ENCODE assay signal across 8 mouse cellular contexts in the genomic region with DNA sequence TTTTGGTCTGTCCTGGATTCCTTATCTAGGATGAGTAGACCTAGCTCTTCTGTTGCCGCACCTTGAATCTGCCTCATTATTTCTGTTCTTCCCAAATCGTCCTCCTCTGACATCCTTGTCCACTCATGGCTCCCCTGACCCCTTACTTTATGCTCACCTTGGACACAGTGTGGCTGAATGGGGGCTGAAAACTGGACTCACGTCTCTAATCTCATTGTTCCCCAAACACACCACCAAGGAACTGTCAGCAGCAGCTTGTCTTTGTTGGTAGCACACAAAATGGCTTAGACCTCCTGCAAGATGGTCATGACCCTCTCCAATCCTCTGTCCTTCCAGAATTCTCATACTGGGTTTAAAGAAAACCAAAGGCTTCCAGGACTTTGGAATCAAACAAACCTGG. TPM values are rescaled to one million over a fixed set of nuclear protein-coding genes. Genes with fewer than 3 reads are reported as not detected.
DNase-seq lines count a peak whose midpoint lies in the region; ATAC-seq and TF ChIP-seq lines count a peak whose summit lies in the region.
"Had no signal": no experiment of that assay in that cellular context is flagged by ENCODE, and none has a peak within 500 bp of the region (broad histone marks: within the 10 kb centered on the region; RNA-seq: fewer than 3 reads in every experiment).

No protein-coding gene starts in this region.

- no peak overlapping the region for H3K9ac ChIP-seq in forebrain, embryonic 16.5 days (replicated peaks; ENCODE audit: low read depth, low read length)
- no peak overlapping the region for H3K9ac ChIP-seq in limb, embryonic 14.5 days (ENCODE audit: low read depth, low read length, severe bottlenecking)

- TF ChIP-seq POLR2A in limb, embryonic 14.5 days (IDR thresholded peaks at IDR 0.05; ENCODE audit: borderline replicate concordance, extremely low read depth, insufficient read depth, insufficient read length), result no peak
- TF ChIP-seq POLR2A in small intestine, adult 2 months (IDR thresholded peaks at IDR 0.05; ENCODE audit: low read depth, low read length), result no peak

- no peak for TF ChIP-seq CTCF in left cerebral cortex, adult 2 months (IDR thresholded peaks at IDR 0.05)
- no peak for TF ChIP-seq CTCF in small intestine, adult 2 months (IDR thresholded peaks at IDR 0.05; ENCODE audit: extremely low read depth, insufficient read length, insufficient replicate concordance, low read depth, low read length)

- no peak overlapping the region for H3K4me3 ChIP-seq in left cerebral cortex, adult 2 months
- H3K4me3 ChIP-seq in forebrain, embryonic 16.5 days (replicated peaks; ENCODE audit: low read length), result no peak overlapping the region
- no peak overlapping the region for H3K4me3 ChIP-seq in limb, embryonic 14.5 days (replicated peaks; ENCODE audit: low read length)
- H3K4me3 ChIP-seq in small intestine, adult 2 months (ENCODE audit: low read depth, low read length), result no peak overlapping the region

- peaks cover 20% of the 10 kb centered on the region for H3K4me1 ChIP-seq in forebrain, embryonic 16.5 days (replicated peaks; ENCODE audit: control insufficient read depth, insufficient read depth, low read length)
- peaks cover 26% of the 10 kb centered on the region for H3K4me1 ChIP-seq in limb, embryonic 14.5 days (ENCODE audit: control insufficient read depth, insufficient read depth, low read length)
- peaks cover 21% of the 10 kb centered on the region for H3K4me1 ChIP-seq in small intestine, adult 2 months (ENCODE audit: control insufficient read depth, insufficient read depth, insufficient read length, low read length)

- peak overlapping the region; percentile 96; the same call in 1 of the 2 replicates for H3K27ac ChIP-seq in left cerebral cortex, adult 2 months
- peak overlapping the region; percentile 87 for H3K27ac ChIP-seq in forebrain, embryonic 16.5 days (ENCODE audit: low read length)
- H3K27ac ChIP-seq in limb, embryonic 14.5 days (replicated peaks; ENCODE audit: low read depth, low read length), result peak overlapping the region; percentile 91
- H3K27ac ChIP-seq in small intestine, adult 2 months (ENCODE audit: insufficient read depth, low read depth, low read length), result peak overlapping the region; percentile 7; the same call in 1 of the 2 replicates

- WGBS in forebrain, embryonic 16.5 days, result 77% methylated on average over 3 of the region's 3 CpGs
- WGBS in limb, embryonic 14.5 days, result 80% methylated on average over 3 of the region's 3 CpGs
- WGBS in small intestine, adult 2 months, result 85% methylated on average over 3 of the region's 3 CpGs

- no peaks in the 10 kb centered on the region for H3K9me3 ChIP-seq in forebrain, embryonic 16.5 days (ENCODE audit: control insufficient read depth, low read length)
- no peaks in the 10 kb centered on the region for H3K9me3 ChIP-seq in limb, embryonic 14.5 days (ENCODE audit: control insufficient read depth, low read length)

- no peaks in the 10 kb centered on the region for H3K27me3 ChIP-seq in forebrain, embryonic 16.5 days (replicated peaks; ENCODE audit: control insufficient read depth, insufficient read depth, low read length)
- H3K27me3 ChIP-seq in limb, embryonic 14.5 days (ENCODE audit: control insufficient read depth, insufficient read depth, low read length), result no peaks in the 10 kb centered on the region
- no peaks in the 10 kb centered on the region for H3K27me3 ChIP-seq in small intestine, adult 2 months (ENCODE audit: control insufficient read depth, insufficient read depth, low read length)

- no peak for ATAC-seq in forebrain, embryonic 16.5 days
- no peak for ATAC-seq in limb, embryonic 14.5 days (ENCODE audit: low FRiP score, low read depth)

- H3K4me2 ChIP-seq in forebrain, embryonic 16.5 days (ENCODE audit: low read length), result no peak overlapping the region
- H3K4me2 ChIP-seq in limb, embryonic 14.5 days (replicated peaks; ENCODE audit: low read depth, low read length, severe bottlenecking), result no peak overlapping the region

- intact Hi-C loops in left cerebral cortex, adult 2 months (cut with DNase I), result loop anchor here (5.0 kb wide), 2 partner anchors 156 to 171 kb away; partner anchors contain the start of gene Mlf2
- intact Hi-C loops in left cerebral cortex, postnatal 36 days (cut with DNase I), result loop anchor here (5.0 to 10.0 kb wide), 3 partner anchors 83 to 233 kb away; partner anchors contain the start of genes P3h3 and Zfp384

- DNase-seq in left cerebral cortex, adult 2 months (ENCODE audit: extremely low spot score in 1 of 2, low spot score in 2 of 2), result no peak
- DNase-seq in left cerebral cortex, postnatal 36 days (ENCODE audit: low spot score in 2 of 2), result no peak
- DNase-seq in limb, embryonic 14.5 days (ENCODE audit: low spot score), result no peak
- no peak for DNase-seq in c-Kit-positive CD71-positive TER-119-positive erythroid progenitor cells, embryonic 14.5 days (ENCODE audit: low spot score)
- no peak for DNase-seq in left cerebral cortex, adult 18-20 months (ENCODE audit: low spot score in 2 of 2)
- DNase-seq: layer of hippocampus, postnatal 36 days had no signal

- H3K36me3 ChIP-seq in forebrain, embryonic 16.5 days (ENCODE audit: control insufficient read depth, insufficient read depth), result no peaks in the 10 kb centered on the region
- no peaks in the 10 kb centered on the region for H3K36me3 ChIP-seq in limb, embryonic 14.5 days (ENCODE audit: control insufficient read depth, insufficient read depth, low read length)
- peaks cover 6% of the 10 kb centered on the region for H3K36me3 ChIP-seq in small intestine, adult 2 months (ENCODE audit: control insufficient read depth, insufficient read depth, low read length)

RNA-seq across cellular contexts. Expression of gene Chd4, which starts 7.8 kb away (rescaled TPM):
- 100 to 1,000 TPM; 166 to 171 TPM for total RNA-seq in left cerebral cortex, adult 2 months (2021)
- 100 to 1,000 TPM; 153 to 166 TPM for total RNA-seq in left cerebral cortex, postnatal 36 days (2021)
- 78.1 and 79.8 TPM in 2 replicates for polyA plus RNA-seq in forebrain, embryonic 16.5 days (2015; fragmentation: Nextera tagmentation; extraction: Ambion mirVana)
- polyA plus RNA-seq in limb, embryonic 14.5 days (2012; rRNA removed), result 75.0 and 89.7 TPM in 2 replicates
- polyA plus RNA-seq in limb, embryonic 14.5 days (2014; fragmentation: Nextera tagmentation; extraction: Ambion mirVana), result 78.6 and 81.8 TPM in 2 replicates
- polyA plus RNA-seq in small intestine, adult 2 months (2012; rRNA removed), result 39.9 and 64.3 TPM in 2 replicates
- total RNA-seq in left cerebral cortex, adult 18-20 months (2021), result 100 to 1,000 TPM; 147 to 150 TPM

RNA-seq across cellular contexts. Expression of gene Lpar5, which starts 20.2 kb away (rescaled TPM):
- total RNA-seq in left cerebral cortex, adult 2 months (2021), result under 1 TPM; 0.50 to 0.68 TPM
- total RNA-seq in left cerebral cortex, postnatal 36 days (2021), result under 1 TPM; 0.48 to 0.84 TPM
- polyA plus RNA-seq in forebrain, embryonic 16.5 days (2015; fragmentation: Nextera tagmentation; extraction: Ambion mirVana), result 0.44 and 0.60 TPM in 2 replicates
- polyA plus RNA-seq in limb, embryonic 14.5 days (2012; rRNA removed), result 3.9 and 5.0 TPM in 2 replicates
- 2.5 and 4.0 TPM in 2 replicates for polyA plus RNA-seq in limb, embryonic 14.5 days (2014; fragmentation: Nextera tagmentation; extraction: Ambion mirVana)
- polyA plus RNA-seq in small intestine, adult 2 months (2012; rRNA removed), result 133 and 223 TPM in 2 replicates
- under 1 TPM; 0.58 to 0.68 TPM for total RNA-seq in left cerebral cortex, adult 18-20 months (2021)

RNA-seq across cellular contexts. Expression of gene Acrbp, which starts 38.4 kb away (rescaled TPM):
- total RNA-seq in left cerebral cortex, adult 2 months (2021), result 10 to 100 TPM; 12.2 to 18.4 TPM
- total RNA-seq in left cerebral cortex, postnatal 36 days (2021), result 10 to 100 TPM in 1 of 2 experiments, 1 to 10 TPM in 1; 8.3 to 13.4 TPM
- 21.4 and 31.6 TPM in 2 replicates for polyA plus RNA-seq in forebrain, embryonic 16.5 days (2015; fragmentation: Nextera tagmentation; extraction: Ambion mirVana)
- polyA plus RNA-seq in limb, embryonic 14.5 days (2012; rRNA removed), result 28.9 and 31.3 TPM in 2 replicates
- polyA plus RNA-seq in limb, embryonic 14.5 days (2014; fragmentation: Nextera tagmentation; extraction: Ambion mirVana), result 9.4 and 13.9 TPM in 2 replicates
- polyA plus RNA-seq in small intestine, adult 2 months (2012; rRNA removed), result 7.5 and 18.2 TPM in 2 replicates
- 10 to 100 TPM; 11.2 to 14.5 TPM for total RNA-seq in left cerebral cortex, adult 18-20 months (2021)

RNA-seq across cellular contexts. Expression of gene Nop2, which starts 43.8 kb away (rescaled TPM):
- total RNA-seq in left cerebral cortex, adult 2 months (2021), result 10 to 100 TPM; 28.1 to 32.1 TPM
- 10 to 100 TPM; 26.4 to 26.6 TPM for total RNA-seq in left cerebral cortex, postnatal 36 days (2021)
- polyA plus RNA-seq in forebrain, embryonic 16.5 days (2015; fragmentation: Nextera tagmentation; extraction: Ambion mirVana), result 54.4 and 55.3 TPM in 2 replicates
- polyA plus RNA-seq in limb, embryonic 14.5 days (2012; rRNA removed), result 43.7 and 48.5 TPM in 2 replicates
- polyA plus RNA-seq in limb, embryonic 14.5 days (2014; fragmentation: Nextera tagmentation; extraction: Ambion mirVana), result 54.2 TPM in 2 replicates
- 6.5 and 7.8 TPM in 2 replicates for polyA plus RNA-seq in small intestine, adult 2 months (2012; rRNA removed)
- total RNA-seq in left cerebral cortex, adult 18-20 months (2021), result 10 to 100 TPM; 30.2 to 30.5 TPM

RNA-seq across cellular contexts. Expression of gene Ing4, which starts 48.4 kb away (rescaled TPM):
- 10 to 100 TPM; 49.5 to 56.6 TPM for total RNA-seq in left cerebral cortex, adult 2 months (2021)
- total RNA-seq in left cerebral cortex, postnatal 36 days (2021), result 10 to 100 TPM; 55.2 to 63.9 TPM
- polyA plus RNA-seq in forebrain, embryonic 16.5 days (2015; fragmentation: Nextera tagmentation; extraction: Ambion mirVana), result 200 and 204 TPM in 2 replicates
- polyA plus RNA-seq in limb, embryonic 14.5 days (2012; rRNA removed), result 143 TPM in 2 replicates
- 122 and 131 TPM in 2 replicates for polyA plus RNA-seq in limb, embryonic 14.5 days (2014; fragmentation: Nextera tagmentation; extraction: Ambion mirVana)
- 14.2 and 32.7 TPM in 2 replicates for polyA plus RNA-seq in small intestine, adult 2 months (2012; rRNA removed)
- 10 to 100 TPM; 50.7 to 51.1 TPM for total RNA-seq in left cerebral cortex, adult 18-20 months (2021)

Comparison
In these comparisons a context has a peak if more than half of its experiments do, and no peak if none do; other contexts are left out.
1. H3K27ac ChIP-seq: peak in every context shown above with its lines; median percentile 96 in left cerebral cortex, adult 2 months; 91 in limb, embryonic 14.5 days; 87 in forebrain, embryonic 16.5 days; 7 in small intestine, adult 2 months.